Mouse (Mus musculus) midbrain, embryonic 12.5 days (tissue): ENCODE measurements around the gene Fam72a. TPM values are rescaled to one million over a fixed set of nuclear protein-coding genes. Genes with fewer than 3 reads are reported as not detected.
"Not testable (repeated sequence)": the region's sequence is repeated elsewhere in the genome, so short reads cannot be mapped to it uniquely, and the experiment has no call there.

Experiments
- ATAC-seq: fragments of 200-750 bp; cut with Nextera tagmentation; 2 replicates; pipeline ENCODE4 v1.8.0; 2017; ENCODE audit warnings: low read depth, moderate TSS enrichment, moderate library complexity; ENCODE audit not compliant: low FRiP score
- H3K27ac ChIP-seq: fragments of 300-500 bp; sonication (generic); replicated peaks from 2 replicates; pipeline ENCODE4 v1.5.1; 2016; ENCODE audit warnings: mild to moderate bottlenecking
- H3K27me3 ChIP-seq: fragments of 300-500 bp; sonication (generic); 2 replicates; pipeline ENCODE4 v1.6.1; 2016; ENCODE audit warnings: mild to moderate bottlenecking
- H3K36me3 ChIP-seq: fragments of 300-500 bp; sonication (generic); 2 replicates; pipeline ENCODE4 v1.6.1; 2016
- H3K4me1 ChIP-seq: fragments of 300-500 bp; sonication (generic); 2 replicates; pipeline ENCODE4 v1.6.1; 2016
- H3K4me2 ChIP-seq: fragments of 300-500 bp; sonication (generic); replicated peaks from 2 replicates; pipeline ENCODE4 v1.6.1; 2016; ENCODE audit warnings: mild to moderate bottlenecking, moderate library complexity
- H3K4me3 ChIP-seq: fragments of 300-500 bp; sonication (generic); 2 replicates; pipeline ENCODE4 v1.5.1; 2016; ENCODE audit warnings: mild to moderate bottlenecking
- H3K9ac ChIP-seq: fragments of 300-500 bp; sonication (generic); replicated peaks from 2 replicates; pipeline ENCODE4 v1.6.1; 2016; ENCODE audit warnings: mild to moderate bottlenecking, moderate library complexity
- H3K9me3 ChIP-seq: fragments of 300-500 bp; sonication (generic); 2 replicates; pipeline ENCODE4 v1.6.1; 2016; ENCODE audit warnings: mild to moderate bottlenecking
- WGBS: fragments of 180-500 bp; shearing (Covaris S2); methylation state at CpG from one replicate; pipeline ENCODE4 v1.1.7; 2016; 5-methylcytosine and 5-hydroxymethylcytosine counted together
- microRNA-seq: library from miRNA; unstranded; fragments of <30 nt; microRNA quantifications from one replicate; pipeline ENCODE4, GENCODE M21; 2017
- polyA plus RNA-seq: library from polyadenylated mRNA; unstranded; fragments of >200 nt; fragmentation: Nextera tagmentation; extraction: Ambion mirVana; gene quantifications from 2 replicates; pipeline ENCODE4 v1.2.1, GENCODE M21; 2016

The Fam72a gene
- polyA plus RNA-seq, 1 experiment from 2014 or later: 4.1 TPM

DNA sequence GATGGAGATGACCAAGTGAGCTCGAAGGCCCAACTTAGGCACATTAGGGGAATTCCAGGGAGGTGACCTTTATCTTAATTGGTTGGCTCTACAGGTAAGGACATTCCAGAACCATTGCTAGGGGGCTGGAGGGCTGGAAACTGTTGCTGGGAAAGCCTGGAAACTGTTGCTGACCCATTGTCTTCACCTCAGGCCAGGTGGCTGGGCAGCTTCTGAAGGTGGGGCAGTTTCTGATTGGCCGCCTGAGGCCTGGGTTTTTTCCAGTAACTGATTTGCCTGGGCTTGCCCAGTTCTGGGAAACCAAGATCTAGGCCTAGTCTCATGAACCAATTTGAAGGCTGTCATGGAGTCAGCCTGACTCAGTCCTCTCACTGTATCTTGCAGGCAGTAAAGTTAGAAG, 34.4 kb downstream of the Fam72a start:
- no peak overlapping the region for H3K9ac ChIP-seq
- H3K9me3 ChIP-seq: no peaks in the 10 kb centered on the region
- H3K4me2 ChIP-seq: no peak overlapping the region
- 82% methylated on average over 2 of the region's 2 CpGs for WGBS
- H3K4me1 ChIP-seq: no peaks in the 10 kb centered on the region
- no peak overlapping the region for H3K4me3 ChIP-seq
- no peaks in the 10 kb centered on the region for H3K27me3 ChIP-seq
- no peak overlapping the region for H3K27ac ChIP-seq
- H3K36me3 ChIP-seq: no peaks in the 10 kb centered on the region
- no peak for ATAC-seq

DNA sequence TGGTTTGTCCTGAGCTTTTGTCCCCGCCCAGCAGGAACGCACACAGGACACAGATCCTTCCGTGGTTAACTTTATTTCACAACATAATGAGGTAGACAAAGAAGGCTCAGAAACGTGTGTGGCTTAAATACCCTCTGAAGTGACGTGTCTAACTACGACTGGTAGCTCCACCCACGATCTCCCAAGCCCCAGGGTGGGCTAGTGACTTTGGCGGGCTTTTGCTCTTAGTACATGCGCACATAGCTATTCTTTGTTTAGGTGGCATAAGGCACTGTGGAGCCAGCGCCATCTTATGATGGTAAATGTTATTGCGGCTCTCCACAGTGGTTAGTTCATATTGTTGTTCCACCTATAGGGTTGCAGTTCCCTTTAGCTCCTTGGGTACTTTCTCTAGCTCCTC, 38.4 kb downstream of the Fam72a start:
- not testable (repeated sequence) for H3K27ac ChIP-seq, H3K27me3 ChIP-seq, H3K9me3 ChIP-seq, H3K4me1 ChIP-seq, H3K36me3 ChIP-seq, ATAC-seq, H3K9ac ChIP-seq, H3K4me3 ChIP-seq
- H3K4me2 ChIP-seq: 0 out of 2 replicates have a peak overlapping the region, but pooled peaks have one; percentile 5
- WGBS: 32% methylated on average over 11 of the region's 11 CpGs

DNA sequence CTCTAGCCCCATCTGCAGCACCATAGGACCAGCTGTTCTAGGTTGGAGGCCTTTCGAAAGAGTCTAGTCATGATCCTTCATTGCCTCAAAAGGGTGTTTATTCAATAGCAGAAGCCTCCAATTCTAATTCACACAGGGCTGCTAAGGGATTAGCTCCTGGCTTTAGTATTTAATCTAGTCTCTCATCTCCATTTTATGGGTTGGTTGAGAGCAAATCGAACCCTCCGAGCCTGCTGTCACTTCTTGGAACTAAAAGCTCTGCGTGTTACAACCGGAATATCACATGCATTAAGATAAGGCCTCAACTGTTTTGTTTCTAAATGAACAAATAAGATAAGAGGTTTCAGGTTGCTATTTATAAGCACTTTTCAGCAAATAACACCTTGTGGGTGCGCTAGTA, 42.0 kb downstream of the Fam72a start:
- H3K27ac ChIP-seq: no peak overlapping the region
- no peaks in the 10 kb centered on the region for H3K9me3 ChIP-seq
- H3K27me3 ChIP-seq: no peaks in the 10 kb centered on the region
- H3K4me3 ChIP-seq: no peak overlapping the region
- H3K4me2 ChIP-seq: no peak overlapping the region
- no peak for ATAC-seq
- H3K36me3 ChIP-seq: no peaks in the 10 kb centered on the region
- no peaks in the 10 kb centered on the region for H3K4me1 ChIP-seq
- WGBS: 87% methylated on average over 6 of the region's 6 CpGs
- no peak overlapping the region for H3K9ac ChIP-seq

DNA sequence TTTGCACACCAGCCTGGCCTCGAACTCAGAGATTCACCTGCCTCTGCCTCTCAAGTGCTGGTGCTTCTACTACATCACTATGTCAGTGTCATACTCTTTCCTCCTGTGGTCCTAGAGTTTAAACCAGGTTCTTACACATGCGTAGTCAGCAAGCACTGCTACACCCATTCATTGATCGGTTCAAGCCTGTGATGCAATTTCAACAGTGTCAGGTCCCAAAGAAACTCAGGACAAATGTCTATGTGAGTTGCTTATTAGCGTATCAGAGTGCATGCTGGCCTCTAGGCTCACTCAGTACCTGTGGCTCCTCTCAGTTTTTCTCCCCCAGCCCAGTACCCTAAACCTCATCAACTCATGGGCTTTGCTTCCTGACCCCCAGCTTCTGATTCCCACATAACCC, 42.7 kb downstream of the Fam72a start:
- WGBS: 90% methylated on average over 4 of the region's 4 CpGs
- H3K4me1 ChIP-seq: no peaks in the 10 kb centered on the region
- H3K9ac ChIP-seq: no peak overlapping the region
- H3K27me3 ChIP-seq: no peaks in the 10 kb centered on the region
- H3K36me3 ChIP-seq: no peaks in the 10 kb centered on the region
- no peak overlapping the region for H3K4me2 ChIP-seq
- H3K4me3 ChIP-seq: no peak overlapping the region
- no peak for ATAC-seq
- no peak overlapping the region for H3K27ac ChIP-seq
- H3K9me3 ChIP-seq: no peaks in the 10 kb centered on the region

- Histone ChIP-seq H3K36me3 (no peaks in the 10 kb centered on the region), H3K27ac (no peak overlapping the region), H3K4me3 (no peak overlapping the region), H3K9ac (no peak overlapping the region), H3K4me1 (no peaks in the 10 kb centered on the region), H3K4me2 (no peak overlapping the region), H3K9me3 (no peaks in the 10 kb centered on the region), H3K27me3 (no peaks in the 10 kb centered on the region)
- 94% methylated on average over 14 of the region's 14 CpGs for WGBS
- ATAC-seq: no peak
Observed at GRCm38 (mm10) chr1:131573721-131574120, 46.0 kb downstream of the Fam72a start.

GRCm38 (mm10) chr1:131578943-131579680, 51.4 kb downstream of the Fam72a start:
- ATAC-seq: no peak
- Histone ChIP-seq H3K4me1 (no peaks in the 10 kb centered on the region), H3K36me3 (no peaks in the 10 kb centered on the region), H3K27ac (no peak overlapping the region), H3K9me3 (no peaks in the 10 kb centered on the region), H3K27me3 (no peaks in the 10 kb centered on the region), H3K4me2 (no peak overlapping the region), H3K4me3 (no peak overlapping the region), H3K9ac (no peak overlapping the region)
- WGBS: 83% methylated on average over 17 of the region's 17 CpGs

- no peaks in the 10 kb centered on the region for H3K36me3 ChIP-seq
- no peak overlapping the region for H3K27ac ChIP-seq
- ATAC-seq: no peak
- no peaks in the 10 kb centered on the region for H3K4me1 ChIP-seq
- H3K4me3 ChIP-seq: no peak overlapping the region
- H3K27me3 ChIP-seq: no peaks in the 10 kb centered on the region
- no peaks in the 10 kb centered on the region for H3K9me3 ChIP-seq
- WGBS: 61% methylated on average over 4 of the region's 4 CpGs
- H3K9ac ChIP-seq: no peak overlapping the region
- no peak overlapping the region for H3K4me2 ChIP-seq
Observed at GRCm38 (mm10) chr1:131580389-131580788, 52.7 kb downstream of the Fam72a start.

DNA sequence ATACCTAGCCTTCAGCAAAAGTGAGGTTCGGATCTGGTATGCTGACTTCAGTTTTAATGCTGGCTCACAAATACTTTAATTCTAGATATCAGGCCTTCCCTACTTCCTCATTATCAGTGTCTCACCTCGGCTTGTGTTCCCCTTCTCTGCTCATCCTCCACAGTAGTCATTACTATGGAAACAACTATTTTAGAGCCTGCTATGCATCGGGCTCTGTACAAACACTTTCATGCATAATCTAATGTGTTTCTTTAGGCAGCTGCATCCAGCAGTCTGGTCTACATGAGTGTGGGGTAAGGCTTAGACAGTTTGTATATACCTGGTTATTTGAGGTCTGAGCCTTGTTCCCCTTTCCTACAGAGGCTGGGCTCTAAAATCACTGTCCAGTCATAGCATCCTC, 55.9 kb downstream of the Fam72a start:
- Histone ChIP-seq H3K27ac (no peak overlapping the region), H3K36me3 (no peaks in the 10 kb centered on the region), H3K9me3 (no peaks in the 10 kb centered on the region), H3K27me3 (no peaks in the 10 kb centered on the region), H3K4me3 (no peak overlapping the region), H3K9ac (no peak overlapping the region), H3K4me1 (no peaks in the 10 kb centered on the region), H3K4me2 (no peak overlapping the region)
- no peak for ATAC-seq
- 81% methylated on average over 3 of the region's 3 CpGs for WGBS

- no peaks in the 10 kb centered on the region for H3K27me3 ChIP-seq
- no peak for ATAC-seq
- H3K9ac ChIP-seq: no peak overlapping the region
- 91% methylated on average over 8 of the region's 8 CpGs for WGBS
- H3K4me2 ChIP-seq: no peak overlapping the region
- H3K27ac ChIP-seq: no peak overlapping the region
- H3K36me3 ChIP-seq: no peaks in the 10 kb centered on the region
- no peaks in the 10 kb centered on the region for H3K4me1 ChIP-seq
- no peak overlapping the region for H3K4me3 ChIP-seq
- no peaks in the 10 kb centered on the region for H3K9me3 ChIP-seq
Observed at GRCm38 (mm10) chr1:131586836-131587235, 59.1 kb downstream of the Fam72a start.

Small RNA genes lying within 50 kb of the gene (microRNA-seq; reads per million reads assigned to microRNA genes)
- not detected for gene Gm24273

Other genes with a start within 250 kb of the Fam72a start
- gene Ikbke, start 248.3 kb upstream of the Fam72a start, polyA plus RNA-seq: 0.69 and 1.3 TPM in 2 replicates
- gene Srgap2, start 551 bp upstream of the Fam72a start, polyA plus RNA-seq: 18.9 and 19.9 TPM in 2 replicates
- not detected in 2 replicates for gene Avpr1b, start 71.3 kb downstream of the Fam72a start, polyA plus RNA-seq
- 0.20 and 0.26 TPM in 2 replicates for gene Ctse, start 110.4 kb downstream of the Fam72a start, polyA plus RNA-seq
- gene Rab7b, start 160.8 kb downstream of the Fam72a start, polyA plus RNA-seq: 0.62 and 0.93 TPM in 2 replicates
- gene Slc26a9, start 216.1 kb downstream of the Fam72a start, polyA plus RNA-seq: not detected in 2 replicates